Mouse (Mus musculus) gastrocnemius, postnatal 14 days (tissue): ENCODE data around the gene Slc6a21. TPM values are rescaled to one million over a fixed set of nuclear protein-coding genes. Genes with fewer than 3 reads are reported as not detected.
A peak's percentile ranks its signal among the peaks of the same experiment; 100 is the strongest.

Source experiments
- DNase-seq: peaks from one replicate; pipeline ENCODE4 v3.0.0; 2021; ENCODE audit warnings: mixed read lengths
- intact Hi-C: fragments of 180-260 bp; cut with DNase I; formaldehyde crosslinking; loops from one replicate; pipeline ENCODE4 v1.15.1; 2025; ENCODE audit warnings: low total_unique reads
- long read RNA-seq, 2 experiments: library from polyadenylated mRNA; stranded (forward); transcript quantifications; one replicate each; pipeline ENCODE4 v2.0.0; 2021
- total RNA-seq, 2 experiments: library from RNA; stranded (reverse); gene quantifications; 2 replicates each; pipeline ENCODE4 v1.2.3; 2021

Gene Slc6a21
- total RNA-seq = not detected
- long read RNA-seq, experiment 1 = 0 reads
- long read RNA-seq, experiment 2 = 0 reads

- peak; percentile 67 for DNase-seq
- intact Hi-C loops = no loop called here
Observed at GRCm38 (mm10) chr7:45277136-45277760, at the start of gene Slc6a21. Slc6a21 (plus strand) TSS chr7:45277513.

- DNase-seq = no peak
- intact Hi-C loops = no loop called here
Observed at GRCm38 (mm10) chr7:45228548-45228947, 48.8 kb upstream of the Slc6a21 start.

DNA sequence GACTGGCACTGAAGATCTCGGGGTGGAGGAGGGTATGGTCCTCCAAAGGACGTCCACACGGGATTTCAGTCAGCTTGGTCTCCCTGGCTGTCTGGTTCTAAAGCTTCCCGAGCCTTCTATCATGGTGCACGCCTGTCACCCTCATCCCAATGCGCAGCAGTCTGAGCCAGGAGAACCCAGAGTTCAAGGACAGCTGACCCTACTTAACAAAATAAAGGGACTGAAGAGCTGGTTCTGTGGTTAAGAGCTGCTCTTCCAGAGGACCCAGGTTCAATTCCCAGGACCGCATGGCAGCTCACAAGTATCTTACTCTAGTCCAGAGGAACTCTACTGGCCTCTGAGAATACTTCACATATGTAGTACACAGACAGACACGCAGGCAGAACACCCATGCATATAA lies 48.3 kb upstream of the Slc6a21 start:
- intact Hi-C loops = no loop called here
- no peak for DNase-seq

DNA sequence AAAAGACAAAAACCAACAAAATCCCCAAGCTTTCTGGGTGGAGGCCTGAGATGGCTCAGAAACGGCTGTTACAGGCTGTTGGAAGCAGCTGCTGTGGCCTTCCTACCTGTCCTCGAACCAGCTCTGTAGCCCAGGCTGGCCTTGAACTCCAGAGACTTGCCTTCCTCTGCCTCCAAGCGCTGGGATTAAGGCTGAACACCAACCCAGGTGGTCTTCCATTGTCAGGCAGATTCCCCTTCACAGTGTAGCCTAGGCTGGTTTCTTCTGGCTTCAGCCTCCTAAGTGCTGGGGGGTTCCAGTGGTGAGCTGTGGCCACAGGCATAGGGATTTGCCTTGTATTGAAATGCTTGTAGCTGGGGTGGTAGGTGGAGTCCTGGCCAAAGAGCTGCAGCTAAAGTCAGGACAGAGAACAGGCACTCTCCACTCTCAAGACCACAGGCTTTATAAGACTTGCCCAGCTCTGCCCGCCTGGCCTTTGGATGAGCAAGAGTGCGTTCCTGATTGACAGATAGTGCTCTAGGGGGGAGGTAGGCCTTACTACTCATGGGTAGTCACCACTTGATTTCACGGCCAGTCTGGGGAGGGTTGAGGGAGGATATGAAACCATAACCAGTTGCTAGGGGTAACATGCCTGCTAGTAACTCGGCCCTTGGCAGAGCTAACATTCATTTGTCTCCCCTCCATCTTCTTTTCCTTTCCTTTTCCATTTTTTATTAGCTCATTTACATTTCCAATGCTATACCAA lies 47.7 kb upstream of the Slc6a21 start:
- intact Hi-C loops = no loop called here
- no peak for DNase-seq

- DNase-seq = no peak
- intact Hi-C loops = no loop called here
Observed at GRCm38 (mm10) chr7:45231192-45231591, 46.1 kb upstream of the Slc6a21 start.

- intact Hi-C loops = no loop called here
- no peak for DNase-seq
Observed at GRCm38 (mm10) chr7:45231941-45232340, 45.4 kb upstream of the Slc6a21 start.

- intact Hi-C loops = no loop called here
- no peak for DNase-seq
Observed at GRCm38 (mm10) chr7:45232716-45233465, 44.4 kb upstream of the Slc6a21 start.

DNA sequence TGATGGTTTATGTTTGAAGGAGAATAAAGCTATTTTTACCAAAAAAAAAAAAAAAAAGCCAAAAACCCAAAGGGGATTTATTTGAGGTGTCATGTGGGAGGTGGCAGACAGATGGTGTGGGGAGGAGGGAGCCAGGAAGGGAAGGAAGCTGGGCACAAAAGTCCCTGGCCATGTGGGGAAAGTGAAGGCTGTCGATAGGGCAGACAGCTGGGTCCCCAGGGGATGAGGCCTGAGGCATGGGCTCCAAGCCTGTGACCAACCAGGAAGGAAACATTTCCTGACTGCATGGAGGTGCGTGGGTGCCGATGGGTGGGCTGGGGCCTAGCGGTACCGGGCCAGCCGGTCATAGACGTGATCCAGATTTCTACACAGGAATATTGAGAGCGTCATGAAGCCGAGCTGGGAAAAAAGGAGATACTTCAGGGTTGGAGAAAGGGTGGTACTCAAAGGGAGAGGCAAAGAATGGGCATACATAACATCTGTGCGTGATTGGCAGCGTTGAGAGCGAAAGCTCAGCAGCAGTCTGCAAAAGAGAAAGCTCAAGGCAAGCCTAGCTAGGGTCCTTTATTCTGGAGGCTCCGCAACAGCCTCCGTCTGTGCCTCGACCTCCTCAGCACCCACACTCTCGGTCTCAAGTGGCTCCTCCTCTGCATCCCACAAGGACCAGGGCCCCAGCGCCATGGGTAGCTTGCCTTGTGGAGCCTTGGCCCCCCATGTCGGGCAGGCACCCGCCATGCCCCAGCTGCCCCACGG lies 43.6 kb upstream of the Slc6a21 start:
- intact Hi-C loops = no loop called here
- DNase-seq = no peak

GRCm38 (mm10) chr7:45234333-45234841 lies 42.9 kb upstream of the Slc6a21 start:
- DNase-seq = no peak
- intact Hi-C loops = no loop called here

DNA sequence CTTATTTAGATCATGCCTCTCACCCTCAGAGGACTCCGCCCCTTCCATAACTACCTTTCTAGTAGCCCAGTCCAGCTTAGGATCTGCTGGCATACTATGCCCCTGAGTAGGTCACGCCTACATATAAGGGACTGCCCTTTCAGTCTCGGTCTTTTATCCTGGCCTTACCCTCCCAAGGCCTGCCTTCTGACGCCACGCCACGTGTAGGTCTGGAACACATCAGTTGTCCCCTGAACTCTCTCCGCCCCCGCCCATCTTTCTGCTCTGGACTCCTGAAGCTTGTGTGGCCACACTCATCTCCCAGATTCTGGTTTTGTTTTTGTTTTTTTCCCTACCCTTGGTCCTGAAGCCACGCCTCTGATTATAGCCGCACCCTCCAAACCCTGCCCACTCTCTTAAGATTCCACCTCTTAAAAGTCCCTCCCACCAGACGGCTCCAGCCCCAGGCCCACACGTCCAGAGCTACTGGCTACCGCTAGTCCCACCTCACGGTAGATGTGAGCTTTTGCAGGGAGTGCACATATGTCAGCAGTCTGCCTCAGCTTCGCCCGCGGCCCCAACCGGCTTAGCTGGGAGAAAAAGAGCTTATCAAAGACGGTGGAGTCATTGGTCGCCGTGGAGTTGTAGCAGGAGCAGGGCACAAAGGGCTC lies 42.3 kb upstream of the Slc6a21 start:
- intact Hi-C loops = no loop called here
- DNase-seq = peak; percentile 41

DNA sequence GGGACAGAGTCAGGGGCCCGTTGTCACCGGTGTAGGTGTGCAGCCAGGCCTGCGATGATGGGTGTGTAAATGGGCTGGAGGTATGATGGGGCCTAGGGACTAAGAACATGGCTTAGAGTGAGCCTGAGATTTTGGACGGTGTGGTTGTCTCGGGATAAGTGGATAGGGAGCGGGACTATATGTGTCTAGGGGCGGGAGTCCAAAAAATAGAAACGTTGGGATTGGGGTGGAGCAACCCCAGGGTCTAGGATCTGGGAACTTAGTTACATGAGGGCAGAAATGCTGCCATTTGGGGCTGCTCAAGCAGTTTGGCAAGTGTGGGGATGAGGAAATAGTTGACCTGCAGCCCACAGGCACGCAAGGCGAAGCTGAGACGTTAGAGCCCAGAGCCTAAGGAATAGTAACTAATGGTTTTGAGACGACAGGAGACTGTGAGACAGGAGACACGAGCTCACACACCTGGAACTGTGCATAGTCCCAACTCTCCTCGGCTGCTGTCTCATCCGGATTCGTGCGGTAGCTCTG lies 41.6 kb upstream of the Slc6a21 start:
- DNase-seq = no peak
- intact Hi-C loops = no loop called here

- DNase-seq = no peak
- intact Hi-C loops = no loop called here
Observed at GRCm38 (mm10) chr7:45237747-45238699, 39.3 kb upstream of the Slc6a21 start.

- intact Hi-C loops = no loop called here
- DNase-seq = no peak
Observed at GRCm38 (mm10) chr7:45238723-45239496, 38.4 kb upstream of the Slc6a21 start, which contains the start of gene Cd37. Cd37 (minus strand) TSS chr7:45239115.

- DNase-seq = no peak
- intact Hi-C loops = no loop called here
Observed at GRCm38 (mm10) chr7:45240109-45240508, 37.2 kb upstream of the Slc6a21 start.

DNA sequence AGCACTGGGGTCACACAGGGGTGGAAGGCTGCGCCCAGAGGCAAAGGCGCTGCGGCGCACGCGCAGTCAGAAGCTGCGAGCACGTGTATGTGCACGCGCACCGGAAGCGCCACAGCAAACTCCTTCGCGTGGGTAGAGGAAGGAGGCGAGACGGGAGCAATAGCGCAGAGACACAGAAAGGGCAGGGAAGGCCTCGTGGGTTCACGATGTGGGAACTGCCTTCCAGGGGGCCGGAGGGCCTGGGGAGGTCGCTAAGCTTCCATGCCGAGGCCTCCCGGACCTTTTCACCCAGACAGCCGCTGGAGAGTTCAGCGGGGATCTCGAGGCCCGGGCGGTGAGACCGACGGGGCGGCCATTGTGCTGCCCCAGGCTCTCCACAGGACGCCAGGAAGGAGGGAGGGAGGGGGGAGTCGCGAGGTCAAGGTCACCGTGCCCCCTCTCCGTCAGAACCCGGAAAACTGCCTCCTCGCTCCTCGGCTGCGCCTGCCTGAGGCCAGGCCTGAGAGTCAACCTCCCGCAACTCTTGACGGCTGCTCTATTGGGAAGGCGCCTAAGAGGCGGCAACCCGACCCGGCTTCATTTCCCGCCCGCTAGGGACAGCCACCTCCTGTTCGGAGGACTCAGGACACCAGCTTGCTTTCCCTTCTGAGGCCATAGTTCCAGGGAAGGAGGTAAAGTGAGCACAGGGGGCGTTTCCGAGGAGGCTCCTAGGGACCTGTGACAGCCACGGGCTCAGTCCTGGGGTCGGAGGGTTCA lies 36.5 kb upstream of the Slc6a21 start, which contains the start of gene Slc6a16:
Gene Slc6a16, plus strand, starts transcription at position 453 of the 756 bp plus-strand sequence.
- peak; percentile 45 for DNase-seq
- intact Hi-C loops = no loop called here

DNA sequence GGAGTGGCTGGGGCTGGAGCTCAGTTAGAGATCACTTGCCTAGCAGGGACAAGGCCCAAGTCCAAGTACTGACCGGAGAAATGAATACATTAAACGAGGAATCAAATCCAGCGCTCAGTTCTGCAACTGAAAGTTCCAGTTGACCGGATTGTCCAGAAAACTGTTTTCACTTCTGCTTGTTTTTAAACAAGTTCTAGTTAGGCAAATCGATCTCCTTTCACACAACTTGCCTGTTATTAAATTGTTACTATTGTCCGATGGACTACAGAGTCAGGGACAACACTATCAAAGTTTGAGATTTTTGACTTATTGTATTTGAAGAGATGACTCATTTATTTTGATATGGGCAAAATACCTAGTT lies 35.9 kb upstream of the Slc6a21 start:
- intact Hi-C loops = no loop called here
- no peak for DNase-seq
